Mouse (Mus musculus): Measurements from ENCODE around the gene Ciao2a.

- TF ChIP-seq EP300 (IDR thresholded peaks at IDR 0.05; ENCODE audit: insufficient read depth, low read depth, low read length) (no peak), CTCF (IDR thresholded peaks at IDR 0.05; ENCODE audit: low read depth, low read length) (no peak)
These were observed 60.0 kb downstream of the Ciao2a start for GRCm38 (mm10) chr9:66186426-66186825.

Measured in ES-Bruce4 (cell line).